In genomic region chr3:36643354-36643753, GRCm38 (mm10) we compare ENCODE assay signal across 23 mouse cellular contexts. TPM values are rescaled to one million over a fixed set of nuclear protein-coding genes. Genes with fewer than 3 reads are reported as not detected.
A peak's percentile ranks its signal among the peaks of the same experiment; 100 is the strongest.
DNase-seq lines count a peak whose midpoint lies in the region; ATAC-seq and TF ChIP-seq lines count a peak whose summit lies in the region.
"Had no signal": no experiment of that assay in that cellular context is flagged by ENCODE, and none has a peak within 500 bp of the region (broad histone marks: within the 10 kb centered on the region; RNA-seq: fewer than 3 reads in every experiment).

No protein-coding gene starts in this region.

- CTCF ChIA-PET in Patski (lab: Charles Lee), result interaction anchor here (1.1 to 1.2 kb wide), 2 partner anchors 9 to 18 kb away, joined by 3 to 4 read pairs; no protein-coding TSS in a partner anchor

- TF ChIP-seq CTCF in left cerebral cortex, adult 2 months (IDR thresholded peaks at IDR 0.05), result no peak
- TF ChIP-seq CTCF in Patski (IDR thresholded peaks at IDR 0.05), result no peak

- intact Hi-C loops in left cerebral cortex, adult 2 months (cut with DNase I), result loop anchor here (5.0 kb wide), 3 partner anchors 89 to 199 kb away; no protein-coding TSS in a partner anchor
- intact Hi-C loops in left cerebral cortex, postnatal 25 days (cut with DNase I), result loop anchor here (5.0 kb wide), 1 partner anchor 89 kb away; no protein-coding TSS in a partner anchor

- no peak overlapping the region for H3K4me3 ChIP-seq in left cerebral cortex, adult 2 months
- H3K4me3 ChIP-seq: embryonic facial prominence, embryonic 10.5 days; embryonic facial prominence, embryonic 12.5 days; forebrain, embryonic 13.5 days; forebrain, embryonic 15.5 days had no signal

- POLR2A ChIA-PET in Patski (lab: Charles Lee), result no interaction called here

- in situ Hi-C loops in Patski (cut with MboI; ENCODE audit: low pct_unique_long_range_greater_than_20kb), result loop anchor here (5.0 kb wide), 1 partner anchor 104 kb away; no protein-coding TSS in a partner anchor

- ATAC-seq in frontal cortex, adult (ENCODE audit: low TSS enrichment), result 0 out of 2 replicates have a peak, but pooled peaks have one; percentile 5
- ATAC-seq in Patski, result peak; percentile 7
- ATAC-seq: CD4-positive, CD25-positive, alpha-beta regulatory T cell, adult 4 months; forebrain, embryonic 13.5 days; forebrain, embryonic 15.5 days; forebrain, postnatal 0 days had no signal

- no peaks in the 10 kb centered on the region for H3K27me3 ChIP-seq in Patski
- H3K27me3 ChIP-seq: CH12.LX; embryonic facial prominence, embryonic 12.5 days; forebrain, embryonic 13.5 days; forebrain, embryonic 15.5 days had no signal

- no peak for DNase-seq in frontal cortex, postnatal 25 days (ENCODE audit: low spot score in 2 of 2)
- DNase-seq in left cerebral cortex, adult 2 months (ENCODE audit: extremely low spot score in 1 of 2, low spot score in 2 of 2), result no peak
- DNase-seq in left cerebral cortex, postnatal 25 days (ENCODE audit: low spot score in 2 of 2), result no peak
- no peak for DNase-seq in Patski (ENCODE audit: low read depth, low spot score)
- DNase-seq in layer of hippocampus, adult 8-10 months (ENCODE audit: low spot score in 2 of 2), result no peak
- DNase-seq: adrenal gland, adult 2 months; adrenal gland, postnatal 10 days; adrenal gland, postnatal 25 days; B cell, adult 2 months; cerebellum, adult 11-12 months; cerebellum, adult 2 months; cerebellum, adult 9-10 months; cerebellum, postnatal 10 days; cerebellum, postnatal 25 days; forebrain, postnatal 0 days had no signal

- peak overlapping the region; percentile 70 for H3K27ac ChIP-seq in left cerebral cortex, adult 2 months
- H3K27ac ChIP-seq: embryonic facial prominence, embryonic 10.5 days; embryonic facial prominence, embryonic 12.5 days; forebrain, embryonic 13.5 days; forebrain, embryonic 15.5 days had no signal

RNA-seq across cellular contexts. Expression of gene Bbs7, which starts 30.1 kb away (rescaled TPM):
- total RNA-seq in left cerebral cortex, adult 2 months (2021), result 10 to 100 TPM; 14.1 to 18.5 TPM
- 10 to 100 TPM; 13.3 to 18.8 TPM for total RNA-seq in left cerebral cortex, postnatal 25 days (2021)
- polyA plus RNA-seq in Patski (2021), result 12.3 TPM
- 10 to 100 TPM; 16.1 to 24.6 (median 19.5) TPM for total RNA-seq in layer of hippocampus, adult 8-10 months (2022)

RNA-seq across cellular contexts. Expression of gene Trpc3, which starts 46.6 kb away (rescaled TPM):
- 10 to 100 TPM; 18.3 to 19.3 TPM for total RNA-seq in left cerebral cortex, adult 2 months (2021)
- 10 to 100 TPM; 19.8 to 23.0 TPM for total RNA-seq in left cerebral cortex, postnatal 25 days (2021)
- polyA plus RNA-seq in Patski (2021), result 2.1 TPM
- total RNA-seq in layer of hippocampus, adult 8-10 months (2022), result 1 to 10 TPM; 3.9 to 9.6 (median 6.6) TPM
- total RNA-seq: CH12.LX had no signal
- polyA plus RNA-seq: CD4-positive, CD25-positive, alpha-beta regulatory T cell, adult 4 months; G1E had no signal
